Mouse (Mus musculus) liver, embryonic 15.5 days (tissue): Measurements from ENCODE around the gene Rasgrp2. TPM values are rescaled to one million over a fixed set of nuclear protein-coding genes. Genes with fewer than 3 reads are reported as not detected.
A peak's percentile ranks its signal among the peaks of the same experiment; 100 is the strongest.

Experiments used
- ATAC-seq: fragments of 200-750 bp; cut with Nextera tagmentation; 2 replicates; pipeline ENCODE4 v1.8.0; 2017; ENCODE audit warnings: moderate number of reproducible peaks, mild to moderate bottlenecking, moderate library complexity; ENCODE audit not compliant: insufficient read depth
- H3K27ac ChIP-seq: fragments of 300-500 bp; sonication (generic); replicated peaks from 2 replicates; pipeline ENCODE4 v1.5.1; 2015; ENCODE audit warnings: mild to moderate bottlenecking, inconsistent platforms
- H3K27me3 ChIP-seq: fragments of 300-500 bp; sonication (generic); 2 replicates; pipeline ENCODE4 v1.6.1; 2015; ENCODE audit warnings: mild to moderate bottlenecking, inconsistent platforms
- H3K36me3 ChIP-seq: fragments of 300-500 bp; sonication (generic); replicated peaks from 2 replicates; pipeline ENCODE4 v1.6.1; 2015; ENCODE audit warnings: moderate library complexity, mild to moderate bottlenecking, inconsistent platforms
- H3K4me1 ChIP-seq: fragments of 300-500 bp; sonication (generic); replicated peaks from 2 replicates; pipeline ENCODE4 v1.6.1; 2015; ENCODE audit warnings: inconsistent platforms
- H3K4me2 ChIP-seq: fragments of 300-500 bp; sonication (generic); 2 replicates; pipeline ENCODE4 v1.6.1; 2015; ENCODE audit warnings: moderate library complexity, mild to moderate bottlenecking, inconsistent platforms
- H3K4me3 ChIP-seq: fragments of 300-500 bp; sonication (generic); replicated peaks from 2 replicates; pipeline ENCODE4 v1.5.1; 2015; ENCODE audit warnings: mild to moderate bottlenecking, inconsistent platforms
- H3K9ac ChIP-seq: fragments of 300-500 bp; sonication (generic); 2 replicates; pipeline ENCODE4 v1.6.1; 2015; ENCODE audit warnings: moderate library complexity, mild to moderate bottlenecking, inconsistent platforms
- H3K9me3 ChIP-seq: fragments of 300-500 bp; sonication (generic); replicated peaks from 2 replicates; pipeline ENCODE4 v1.6.1; 2016; ENCODE audit warnings: inconsistent platforms
- WGBS: fragments of 180-500 bp; shearing (Covaris S2); methylation state at CpG from one replicate; pipeline ENCODE4 v1.1.7; 2015; ENCODE audit warnings: mixed read lengths; ENCODE audit not compliant: insufficient replicate concordance; 5-methylcytosine and 5-hydroxymethylcytosine counted together
- polyA plus RNA-seq: library from polyadenylated mRNA; unstranded; fragments of >200 nt; fragmentation: Nextera tagmentation; extraction: Ambion mirVana; gene quantifications from 2 replicates; pipeline ENCODE4 v1.2.1, GENCODE M21; 2015

The Rasgrp2 gene
- polyA plus RNA-seq, 1 experiment from 2014 or later: 88.4 TPM

DNA sequence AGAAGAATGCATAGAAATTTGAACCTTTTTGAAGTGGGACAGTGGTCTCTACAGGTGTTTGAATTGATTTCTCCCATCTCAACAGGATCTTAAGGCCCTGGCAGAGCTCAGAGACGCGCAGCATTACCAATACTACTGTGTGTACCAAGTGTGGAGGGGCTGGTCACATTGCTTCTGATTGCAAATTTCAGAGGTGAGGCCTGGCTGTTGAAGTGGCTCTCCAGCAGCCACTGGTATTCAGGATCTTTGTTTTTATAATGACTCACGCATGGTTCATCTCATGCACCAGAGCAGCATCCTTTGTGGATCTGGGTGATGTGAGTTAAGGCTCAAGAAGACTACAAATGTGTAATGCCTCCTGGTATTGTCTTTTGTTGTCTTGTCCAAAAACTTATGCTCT is 26.7 kb upstream of the Rasgrp2 start:
- 92% methylated on average over 3 of the region's 3 CpGs for WGBS
- Histone ChIP-seq H3K4me2 (no peak overlapping the region), H3K4me3 (no peak overlapping the region), H3K9me3 (no peaks in the 10 kb centered on the region), H3K27ac (no peak overlapping the region; the same call in 1 of the 2 replicates), H3K27me3 (no peaks in the 10 kb centered on the region), H3K4me1 (no peaks in the 10 kb centered on the region; the same call in 1 of the 2 replicates), H3K36me3 (peaks cover 99% of the 10 kb centered on the region), H3K9ac (no peak overlapping the region)
- no peak for ATAC-seq

- no peak overlapping the region for H3K9ac ChIP-seq
- ATAC-seq: 0 out of 2 replicates have a peak, but pooled peaks have one; percentile 16
- H3K27me3 ChIP-seq: no peaks in the 10 kb centered on the region
- no peak overlapping the region for H3K4me2 ChIP-seq
- no peaks in the 10 kb centered on the region for H3K4me1 ChIP-seq
- no peak overlapping the region for H3K27ac ChIP-seq
- no peaks in the 10 kb centered on the region for H3K9me3 ChIP-seq
- peaks cover 99% of the 10 kb centered on the region for H3K36me3 ChIP-seq
- WGBS: 60% methylated on average over 12 of the region's 12 CpGs
- H3K4me3 ChIP-seq: no peak overlapping the region
Measured at GRCm38 (mm10) chr19:6373539-6374400, 25.4 kb upstream of the Rasgrp2 start.

DNA sequence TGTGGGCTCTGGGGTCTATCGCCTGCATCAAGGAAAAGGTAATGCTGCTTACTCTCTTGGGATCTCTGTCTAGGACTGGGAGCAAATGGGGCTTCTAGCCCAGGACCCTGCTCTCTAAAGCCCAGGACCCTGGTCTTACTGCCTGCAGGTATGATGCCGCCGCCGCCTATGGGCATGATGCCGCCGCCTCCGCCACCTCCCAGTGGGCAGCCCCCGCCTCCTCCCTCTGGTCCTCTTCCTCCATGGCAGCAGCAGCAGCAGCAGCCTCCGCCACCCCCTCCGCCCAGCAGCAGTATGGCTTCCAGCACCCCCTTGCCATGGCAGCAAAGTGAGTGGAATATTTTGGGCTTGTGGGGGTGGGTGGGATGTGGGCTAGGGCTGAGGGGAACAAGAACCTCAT is 24.6 kb upstream of the Rasgrp2 start:
- no peak overlapping the region for H3K9ac ChIP-seq
- no peak for ATAC-seq
- H3K4me1 ChIP-seq: no peaks in the 10 kb centered on the region
- no peak overlapping the region for H3K4me2 ChIP-seq
- H3K36me3 ChIP-seq: peaks cover 99% of the 10 kb centered on the region
- no peak overlapping the region for H3K4me3 ChIP-seq
- H3K27ac ChIP-seq: no peak overlapping the region
- 97% methylated on average over 10 of the region's 10 CpGs for WGBS
- H3K9me3 ChIP-seq: no peaks in the 10 kb centered on the region
- H3K27me3 ChIP-seq: no peaks in the 10 kb centered on the region

DNA sequence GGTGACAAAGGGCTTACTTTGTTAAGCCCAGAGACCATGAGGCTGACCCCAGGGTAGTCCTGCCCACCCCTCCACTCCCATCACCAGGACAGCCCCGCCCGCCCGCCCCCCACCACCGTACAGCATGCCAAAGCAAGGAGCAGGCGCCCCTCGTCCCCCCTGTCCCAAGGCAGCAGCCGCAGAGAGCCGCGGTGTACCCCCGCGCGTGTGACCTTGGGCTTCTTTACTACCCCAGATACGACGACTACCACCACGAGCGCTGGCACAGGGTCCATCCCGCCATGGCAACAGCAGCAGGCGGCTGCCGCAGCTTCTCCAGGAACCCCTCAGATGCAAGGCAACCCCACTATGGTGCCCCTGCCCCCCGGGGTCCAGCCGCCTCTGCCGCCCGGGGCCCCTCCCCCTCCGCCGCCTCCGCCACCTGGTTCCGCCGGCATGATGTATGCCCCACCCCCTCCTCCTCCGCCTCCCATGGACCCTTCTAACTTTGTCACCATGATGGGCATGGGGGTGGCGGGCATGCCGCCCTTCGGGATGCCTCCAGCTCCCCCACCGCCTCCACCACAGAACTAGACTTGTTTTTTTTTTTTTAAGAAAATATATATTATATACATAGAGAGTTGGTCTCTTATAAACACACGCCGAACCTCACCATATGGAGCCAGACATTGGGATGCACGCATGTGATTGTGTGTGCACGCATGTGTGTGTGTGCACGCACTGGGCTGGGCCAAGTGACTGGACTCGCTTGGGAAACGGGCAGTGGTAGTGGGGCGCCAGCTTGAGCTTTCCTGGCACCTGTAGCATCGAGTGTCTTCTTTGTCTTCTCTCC is 23.5 kb upstream of the Rasgrp2 start:
- H3K27ac ChIP-seq: no peak overlapping the region
- H3K27me3 ChIP-seq: no peaks in the 10 kb centered on the region
- H3K4me1 ChIP-seq: no peaks in the 10 kb centered on the region
- WGBS: 91% methylated on average over 42 of the region's 42 CpGs
- no peak overlapping the region for H3K4me2 ChIP-seq
- H3K4me3 ChIP-seq: no peak overlapping the region
- H3K9ac ChIP-seq: no peak overlapping the region
- H3K9me3 ChIP-seq: no peaks in the 10 kb centered on the region
- ATAC-seq: no peak
- H3K36me3 ChIP-seq: peaks cover 97% of the 10 kb centered on the region

- no peak overlapping the region for H3K4me2 ChIP-seq
- H3K27ac ChIP-seq: no peak overlapping the region
- H3K4me1 ChIP-seq: no peaks in the 10 kb centered on the region
- no peak overlapping the region for H3K9ac ChIP-seq
- no peaks in the 10 kb centered on the region for H3K9me3 ChIP-seq
- H3K36me3 ChIP-seq: peaks cover 93% of the 10 kb centered on the region
- H3K27me3 ChIP-seq: no peaks in the 10 kb centered on the region
- WGBS: 80% methylated on average over 14 of the region's 14 CpGs
- no peak overlapping the region for H3K4me3 ChIP-seq
- no peak for ATAC-seq
Measured at GRCm38 (mm10) chr19:6376255-6376564, 22.9 kb upstream of the Rasgrp2 start.

DNA sequence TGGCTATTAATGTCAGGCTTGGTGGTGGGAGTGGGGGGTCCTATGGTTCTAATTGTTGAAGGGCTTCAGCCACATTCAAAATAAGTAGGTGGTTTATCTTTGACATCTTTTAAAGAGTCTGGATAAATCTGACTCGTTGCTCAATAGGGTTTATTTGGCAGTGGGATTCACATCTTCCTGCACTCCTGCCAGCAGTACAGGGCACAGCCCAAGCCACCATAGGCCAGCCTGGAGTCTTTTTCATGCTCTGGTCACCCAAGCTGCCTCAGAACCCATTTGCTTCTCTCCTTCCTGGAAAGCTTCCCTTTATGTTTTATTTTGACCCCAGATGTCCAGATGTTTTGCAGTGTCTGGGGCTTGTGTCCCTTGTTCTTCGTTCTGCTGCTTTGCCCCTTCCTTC is 22.5 kb upstream of the Rasgrp2 start:
- no peak for ATAC-seq
- Histone ChIP-seq H3K4me3 (no peak overlapping the region), H3K9me3 (no peaks in the 10 kb centered on the region), H3K27me3 (no peaks in the 10 kb centered on the region), H3K9ac (no peak overlapping the region), H3K4me2 (no peak overlapping the region), H3K27ac (no peak overlapping the region), H3K36me3 (peaks cover 89% of the 10 kb centered on the region), H3K4me1 (no peaks in the 10 kb centered on the region)
- WGBS: 79% methylated on average over 2 of the region's 2 CpGs

DNA sequence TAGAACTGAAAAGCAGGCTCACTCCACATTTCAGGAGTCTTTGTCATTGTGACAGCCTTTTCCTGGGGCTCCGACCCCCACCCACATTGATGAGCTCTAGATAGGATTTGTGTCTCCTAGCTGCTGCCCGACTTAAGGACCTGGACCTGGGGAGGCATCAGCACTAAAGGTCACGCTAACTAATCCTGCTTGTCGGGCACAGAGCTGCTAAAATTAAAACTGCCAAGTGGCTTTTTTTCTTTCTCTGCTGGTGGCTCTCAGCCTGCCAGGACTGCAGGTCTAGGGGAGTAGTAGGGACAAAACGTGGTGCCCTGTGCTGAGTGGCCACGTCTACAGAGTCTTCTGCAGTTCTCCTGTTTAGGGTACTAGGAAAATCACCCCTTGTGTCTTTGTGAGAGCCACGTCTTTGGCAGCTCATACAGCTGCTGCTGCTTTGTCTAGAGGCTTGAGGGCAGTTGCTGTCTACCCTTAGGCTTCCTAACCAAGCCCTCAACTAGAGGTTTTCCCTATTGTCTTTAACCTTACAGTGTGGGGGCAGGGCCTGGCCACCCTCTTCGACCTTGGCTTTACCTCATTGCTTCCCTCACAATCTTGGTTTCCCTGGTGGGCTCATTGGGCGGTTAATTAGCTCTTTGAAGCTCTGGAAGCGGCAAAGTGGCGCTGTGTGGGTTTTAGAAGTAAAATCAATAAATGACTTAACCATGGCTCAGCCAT is 21.7 kb upstream of the Rasgrp2 start:
- no peak overlapping the region for H3K4me2 ChIP-seq
- H3K4me3 ChIP-seq: no peak overlapping the region
- peaks cover 80% of the 10 kb centered on the region for H3K36me3 ChIP-seq
- 85% methylated on average over 11 of the region's 11 CpGs for WGBS
- H3K27ac ChIP-seq: no peak overlapping the region
- H3K27me3 ChIP-seq: no peaks in the 10 kb centered on the region
- H3K4me1 ChIP-seq: no peaks in the 10 kb centered on the region
- no peak overlapping the region for H3K9ac ChIP-seq
- no peaks in the 10 kb centered on the region for H3K9me3 ChIP-seq
- ATAC-seq: no peak

DNA sequence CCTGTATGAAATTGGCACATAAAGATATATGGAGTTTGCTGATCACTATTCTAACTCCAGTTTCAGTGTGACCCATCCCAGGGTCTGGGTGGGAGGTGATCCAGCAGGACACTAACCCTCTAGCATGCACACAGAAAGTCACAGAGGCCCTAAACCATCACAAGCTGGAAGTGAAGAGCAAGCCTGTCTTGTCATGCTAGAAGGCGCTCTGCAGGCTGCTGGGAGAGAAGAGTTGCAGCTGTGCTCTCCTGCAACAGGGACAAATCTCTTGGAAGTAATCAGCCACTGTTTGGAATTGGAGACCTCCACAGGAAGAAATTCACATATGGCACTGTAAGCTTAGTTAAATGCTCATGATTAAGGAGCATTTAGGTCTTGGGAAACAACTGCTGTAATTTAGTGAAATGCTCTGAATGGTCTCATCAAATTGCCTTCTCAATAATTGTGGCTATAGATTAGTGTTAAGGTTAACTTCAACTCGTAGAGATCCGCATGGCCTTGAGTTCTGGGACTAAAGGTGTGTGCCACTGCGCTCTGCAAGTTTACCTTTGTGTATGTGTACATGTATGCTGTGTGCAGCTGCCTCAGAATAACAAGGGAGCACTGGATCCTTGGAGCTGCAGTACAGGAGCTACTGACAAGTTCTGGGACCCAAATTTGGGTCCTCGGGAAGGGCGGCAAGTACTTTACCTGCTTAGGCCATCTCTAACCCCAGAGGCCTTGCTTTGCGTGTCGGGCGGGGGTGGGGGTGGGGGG is 18.6 kb upstream of the Rasgrp2 start:
- no peak overlapping the region for H3K27ac ChIP-seq
- H3K4me1 ChIP-seq: no peaks in the 10 kb centered on the region
- H3K27me3 ChIP-seq: no peaks in the 10 kb centered on the region
- no peak overlapping the region for H3K9ac ChIP-seq
- whole genome bisulfite sequencing: 84% methylated on average over 9 of the region's 9 CpGs
- H3K4me2 ChIP-seq: no peak overlapping the region
- H3K9me3 ChIP-seq: no peaks in the 10 kb centered on the region
- ATAC-seq: no peak
- no peak overlapping the region for H3K4me3 ChIP-seq
- H3K36me3 ChIP-seq: peaks cover 49% of the 10 kb centered on the region

- Histone ChIP-seq H3K4me1 (no peaks in the 10 kb centered on the region), H3K4me3 (no peak overlapping the region), H3K27me3 (no peaks in the 10 kb centered on the region), H3K9me3 (no peaks in the 10 kb centered on the region), H3K9ac (no peak overlapping the region), H3K27ac (no peak overlapping the region), H3K4me2 (no peak overlapping the region), H3K36me3 (peaks cover 43% of the 10 kb centered on the region)
- ATAC-seq: no peak
- 93% methylated on average over 5 of the region's 5 CpGs for WGBS
Measured at GRCm38 (mm10) chr19:6381238-6381637, 17.9 kb upstream of the Rasgrp2 start.

GRCm38 (mm10) chr19:6382323-6382924 is 16.7 kb upstream of the Rasgrp2 start:
- peaks cover 31% of the 10 kb centered on the region for H3K36me3 ChIP-seq
- no peaks in the 10 kb centered on the region for H3K27me3 ChIP-seq
- H3K9me3 ChIP-seq: no peaks in the 10 kb centered on the region
- ATAC-seq: no peak
- no peak overlapping the region for H3K4me2 ChIP-seq
- H3K4me3 ChIP-seq: no peak overlapping the region
- no peaks in the 10 kb centered on the region for H3K4me1 ChIP-seq
- no peak overlapping the region for H3K27ac ChIP-seq
- WGBS: 46% methylated on average over 4 of the region's 4 CpGs
- no peak overlapping the region for H3K9ac ChIP-seq
